Mouse (Mus musculus): ENCODE data around the gene Pop7. TPM values are rescaled to one million over a fixed set of nuclear protein-coding genes. Genes with fewer than 3 reads are reported as not detected.

Gene Pop7
- polyA plus RNA-seq, 1 experiment from 2014 or later, result 55.1 TPM

DNA sequence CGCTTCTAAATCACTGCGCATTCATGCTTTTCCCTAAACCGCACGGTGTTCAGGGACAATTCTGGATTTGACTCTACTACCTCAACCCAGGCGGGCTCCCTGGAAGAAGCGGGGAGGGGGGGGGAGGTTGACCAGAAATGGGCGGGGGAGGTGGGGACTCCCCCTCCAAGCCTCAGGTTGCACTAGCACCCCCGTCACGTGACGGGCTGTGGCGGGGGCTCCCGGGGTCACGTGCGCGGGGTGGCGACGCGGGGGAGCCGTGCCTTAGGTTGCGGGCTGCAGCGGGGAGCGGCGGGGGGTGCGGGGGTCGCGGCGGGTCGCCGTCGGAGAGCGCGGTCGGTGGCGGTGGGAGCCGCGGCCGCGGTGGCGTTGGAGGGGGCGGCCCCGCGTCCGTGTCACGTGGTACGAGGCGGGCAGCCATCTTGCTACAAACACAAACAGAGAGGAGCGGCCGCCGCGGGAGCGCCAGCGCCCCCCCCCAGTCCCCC, 7.7 kb upstream of the Pop7 start:
- Histone ChIP-seq H3K27me3 (ENCODE audit: insufficient read depth, low read length) (no peaks in the 10 kb centered on the region), H3K9me3 (replicated peaks; ENCODE audit: low read length) (no peaks in the 10 kb centered on the region), H3K4me1 (replicated peaks; ENCODE audit: insufficient read depth, low read length) (peaks cover 7% of the 10 kb centered on the region; the same call in 1 of the 2 replicates), H3K36me3 (ENCODE audit: insufficient read depth, low read length) (no peaks in the 10 kb centered on the region), H3K9ac (ENCODE audit: low read depth, low read length) (peak overlapping the region; percentile 100), H3K4me3 (replicated peaks; ENCODE audit: low read depth, low read length) (peak overlapping the region; percentile 98), H3K4me2 (ENCODE audit: low read length) (peak overlapping the region; percentile 94), H3K27ac (peak overlapping the region; percentile 93)
- no peak for TF ChIP-seq CTCF (IDR thresholded peaks at IDR 0.05; ENCODE audit: low read depth)
- DNase-seq (ENCODE audit: low spot score), result peak; percentile 86
- peak; percentile 74 for ATAC-seq (replicated peaks; ENCODE audit: low FRiP score, low read depth)
- WGBS, result 2% methylated on average over 39 of the region's 52 CpGs

DNA sequence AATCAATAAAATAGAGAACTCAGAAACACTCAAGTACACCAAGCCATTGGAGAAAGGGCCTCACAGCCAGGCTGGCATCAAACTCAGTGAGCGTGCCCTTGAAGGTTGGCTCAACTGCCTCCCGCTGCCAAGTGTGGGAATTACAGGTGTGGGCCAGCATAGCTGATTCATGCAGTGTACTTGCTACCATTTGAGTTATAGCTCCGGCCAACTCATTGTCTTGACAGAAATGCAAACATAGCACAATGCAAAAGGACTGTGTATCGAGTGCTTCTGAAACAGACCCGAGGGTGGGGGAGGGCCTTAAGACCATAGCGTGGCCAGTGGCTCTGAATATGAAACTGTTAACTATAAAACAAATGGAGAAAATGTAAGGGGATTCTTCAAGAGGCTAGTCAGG, 1.7 kb upstream of the Pop7 start:
- no peaks in the 10 kb centered on the region for H3K9me3 ChIP-seq (replicated peaks; ENCODE audit: low read length)
- no peak overlapping the region for H3K4me2 ChIP-seq (ENCODE audit: low read length)
- ATAC-seq (replicated peaks; ENCODE audit: low FRiP score, low read depth) (no peak), DNase-seq (ENCODE audit: low spot score) (no peak)
- TF ChIP-seq CTCF (IDR thresholded peaks at IDR 0.05; ENCODE audit: low read depth), result peak; percentile 36; the same call in 1 of the 2 replicates
- no peak overlapping the region for H3K27ac ChIP-seq
- no peaks in the 10 kb centered on the region for H3K27me3 ChIP-seq (ENCODE audit: insufficient read depth, low read length)
- H3K4me1 ChIP-seq (replicated peaks; ENCODE audit: insufficient read depth, low read length), result peaks cover 10% of the 10 kb centered on the region; the same call in 1 of the 2 replicates
- WGBS, result 76% methylated on average over 6 of the region's 6 CpGs
- H3K4me3 ChIP-seq (replicated peaks; ENCODE audit: low read depth, low read length), result no peak overlapping the region
- H3K36me3 ChIP-seq (ENCODE audit: insufficient read depth, low read length), result no peaks in the 10 kb centered on the region
- H3K9ac ChIP-seq (ENCODE audit: low read depth, low read length), result no peak overlapping the region

DNA sequence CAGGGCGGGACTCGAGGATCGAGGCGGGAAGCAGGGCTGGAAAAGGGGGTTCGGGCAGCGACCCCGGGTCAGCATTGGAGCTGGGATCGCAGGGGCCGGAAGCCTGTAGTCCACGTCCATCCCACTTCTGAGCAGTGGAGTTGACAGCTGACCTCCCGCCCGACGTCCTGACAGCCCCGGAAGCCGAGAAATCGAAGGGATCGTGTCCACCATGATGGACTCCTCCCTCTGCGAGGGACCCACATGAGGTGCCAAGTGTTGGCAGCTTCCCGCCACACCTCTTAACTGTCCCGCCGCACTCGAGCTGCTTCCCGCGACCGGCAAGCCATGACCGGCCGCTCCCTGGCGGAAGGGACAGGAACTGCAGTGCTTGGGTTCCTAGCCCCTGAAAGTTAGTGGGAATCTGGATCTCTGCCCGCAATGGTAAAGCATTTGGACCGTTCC, 371 bp upstream of the Pop7 start:
- Histone ChIP-seq H3K4me2 (ENCODE audit: low read length) (peak overlapping the region; percentile 56), H3K27ac (peak overlapping the region; percentile 95), H3K27me3 (ENCODE audit: insufficient read depth, low read length) (no peaks in the 10 kb centered on the region), H3K9me3 (replicated peaks; ENCODE audit: low read length) (no peaks in the 10 kb centered on the region), H3K9ac (ENCODE audit: low read depth, low read length) (peak overlapping the region; percentile 49), H3K4me3 (replicated peaks; ENCODE audit: low read depth, low read length) (peak overlapping the region; percentile 51), H3K4me1 (replicated peaks; ENCODE audit: insufficient read depth, low read length) (peaks cover 10% of the 10 kb centered on the region; the same call in 1 of the 2 replicates), H3K36me3 (ENCODE audit: insufficient read depth, low read length) (no peaks in the 10 kb centered on the region)
- peak; percentile 97 for DNase-seq (ENCODE audit: low spot score)
- under 1% methylated on average over 30 of the region's 30 CpGs for WGBS
- peak; percentile 88 for ATAC-seq (replicated peaks; ENCODE audit: low FRiP score, low read depth)
- TF ChIP-seq CTCF (IDR thresholded peaks at IDR 0.05; ENCODE audit: low read depth), result peak; percentile 94

DNA sequence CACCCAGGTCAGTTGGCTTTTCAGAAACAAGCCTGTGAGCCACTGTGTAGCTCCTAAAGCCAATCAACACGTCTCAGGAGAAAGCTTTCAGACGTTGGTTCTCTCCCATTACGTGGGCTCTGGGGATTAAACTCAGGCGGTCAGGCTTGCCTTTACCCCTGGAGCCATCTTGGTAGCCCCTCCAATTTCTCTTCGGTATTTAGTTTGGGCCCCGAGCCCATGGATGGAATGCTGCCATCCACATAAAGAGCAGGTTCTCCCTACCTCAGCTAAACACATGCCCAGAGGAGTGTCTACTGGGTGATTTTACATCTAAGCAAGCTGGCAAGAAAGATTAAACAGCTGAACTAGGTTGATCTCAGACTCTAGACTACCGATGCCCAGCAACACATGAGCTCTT, 2.1 kb downstream of the Pop7 start:
- no peak overlapping the region for H3K9ac ChIP-seq (ENCODE audit: low read depth, low read length)
- H3K27ac ChIP-seq, result no peak overlapping the region
- ATAC-seq (replicated peaks; ENCODE audit: low FRiP score, low read depth) (no peak), DNase-seq (ENCODE audit: low spot score) (no peak)
- no peak overlapping the region for H3K4me2 ChIP-seq (ENCODE audit: low read length)
- no peak for TF ChIP-seq CTCF (IDR thresholded peaks at IDR 0.05; ENCODE audit: low read depth)
- no peak overlapping the region for H3K4me3 ChIP-seq (replicated peaks; ENCODE audit: low read depth, low read length)
- no peaks in the 10 kb centered on the region for H3K36me3 ChIP-seq (ENCODE audit: insufficient read depth, low read length)
- no peaks in the 10 kb centered on the region for H3K9me3 ChIP-seq (replicated peaks; ENCODE audit: low read length)
- 88% methylated on average over 7 of the region's 7 CpGs for WGBS
- peaks cover 10% of the 10 kb centered on the region; the same call in 1 of the 2 replicates for H3K4me1 ChIP-seq (replicated peaks; ENCODE audit: insufficient read depth, low read length)
- H3K27me3 ChIP-seq (ENCODE audit: insufficient read depth, low read length), result no peaks in the 10 kb centered on the region

DNA sequence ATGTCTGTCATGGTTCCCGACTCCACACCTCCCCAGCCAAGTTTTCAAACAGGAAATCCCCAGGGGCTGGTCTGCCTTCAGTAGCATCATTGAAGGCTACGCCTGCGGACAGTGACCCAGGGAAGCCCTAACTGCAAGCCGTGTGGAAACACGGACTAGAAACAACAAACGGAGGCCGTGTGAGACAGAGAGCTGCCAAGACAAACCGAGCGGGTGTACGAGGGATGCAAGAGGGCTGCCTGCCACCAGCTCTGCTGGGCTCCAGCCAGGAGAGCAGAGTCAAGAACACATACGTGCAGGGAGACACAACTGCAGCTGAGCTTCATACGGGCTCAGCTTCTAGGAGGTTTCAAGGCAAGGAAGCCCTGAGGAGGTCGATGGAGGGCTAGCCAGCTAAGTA, 8.5 kb downstream of the Pop7 start:
- Histone ChIP-seq H3K9ac (ENCODE audit: low read depth, low read length) (peak overlapping the region; percentile 8; the same call in 1 of the 2 replicates), H3K9me3 (replicated peaks; ENCODE audit: low read length) (no peaks in the 10 kb centered on the region), H3K36me3 (ENCODE audit: insufficient read depth, low read length) (no peaks in the 10 kb centered on the region), H3K4me2 (ENCODE audit: low read length) (no peak overlapping the region), H3K4me3 (replicated peaks; ENCODE audit: low read depth, low read length) (no peak overlapping the region), H3K27ac (no peak overlapping the region), H3K27me3 (ENCODE audit: insufficient read depth, low read length) (no peaks in the 10 kb centered on the region), H3K4me1 (replicated peaks; ENCODE audit: insufficient read depth, low read length) (no peaks in the 10 kb centered on the region)
- 38% methylated on average over 13 of the region's 13 CpGs for WGBS
- ATAC-seq (replicated peaks; ENCODE audit: low FRiP score, low read depth), result no peak
- TF ChIP-seq CTCF (IDR thresholded peaks at IDR 0.05; ENCODE audit: low read depth), result no peak
- DNase-seq (ENCODE audit: low spot score), result no peak

DNA sequence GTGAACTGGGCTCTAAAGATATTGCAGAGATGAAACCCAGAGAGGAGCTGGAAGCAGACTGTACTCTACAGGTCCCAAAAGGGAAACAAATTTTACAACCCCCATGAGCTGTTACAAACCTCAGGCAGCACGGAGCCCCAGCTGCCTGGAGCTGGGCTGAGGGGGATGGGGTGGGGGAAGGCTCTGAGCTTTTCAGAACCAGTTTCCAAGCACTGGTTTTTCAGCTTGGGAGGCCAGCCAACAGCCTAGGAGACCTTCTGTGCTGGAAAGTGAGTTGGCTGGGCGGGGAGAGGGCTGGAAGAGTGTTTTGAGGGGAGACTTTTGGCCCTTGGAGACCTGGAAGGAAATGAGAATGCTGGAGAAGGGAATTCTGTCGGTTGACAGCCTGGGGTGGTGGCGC, 10.8 kb downstream of the Pop7 start:
- Histone ChIP-seq H3K36me3 (ENCODE audit: insufficient read depth, low read length) (no peaks in the 10 kb centered on the region), H3K4me3 (replicated peaks; ENCODE audit: low read depth, low read length) (no peak overlapping the region), H3K9me3 (replicated peaks; ENCODE audit: low read length) (no peaks in the 10 kb centered on the region), H3K9ac (ENCODE audit: low read depth, low read length) (no peak overlapping the region), H3K4me1 (replicated peaks; ENCODE audit: insufficient read depth, low read length) (no peaks in the 10 kb centered on the region), H3K4me2 (ENCODE audit: low read length) (no peak overlapping the region), H3K27ac (no peak overlapping the region), H3K27me3 (ENCODE audit: insufficient read depth, low read length) (no peaks in the 10 kb centered on the region)
- TF ChIP-seq CTCF (IDR thresholded peaks at IDR 0.05; ENCODE audit: low read depth), result no peak
- no peak for ATAC-seq (replicated peaks; ENCODE audit: low FRiP score, low read depth)
- 34% methylated on average over 4 of the region's 4 CpGs for WGBS
- peak; percentile 42 for DNase-seq (ENCODE audit: low spot score)

DNA sequence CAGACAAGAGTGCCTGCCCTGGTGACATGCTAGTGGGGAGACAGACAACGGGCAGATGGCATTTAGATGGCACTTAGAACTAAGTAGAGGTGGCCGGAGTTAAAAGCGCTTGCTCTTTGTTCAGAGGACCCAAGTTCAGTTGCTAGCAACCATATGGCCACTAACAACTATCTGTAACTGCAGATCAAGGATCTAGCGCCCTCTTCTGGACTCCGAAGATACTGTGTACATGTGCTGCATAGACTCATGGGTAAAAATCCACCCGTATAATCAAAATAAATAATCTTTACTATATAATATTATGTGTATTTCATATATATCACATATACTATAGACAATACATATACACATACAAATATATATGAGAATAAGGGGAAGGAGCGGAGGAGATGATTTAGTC, 14.7 kb downstream of the Pop7 start:
- Histone ChIP-seq H3K9ac (ENCODE audit: low read depth, low read length) (no peak overlapping the region), H3K27ac (no peak overlapping the region), H3K4me2 (ENCODE audit: low read length) (no peak overlapping the region), H3K4me1 (replicated peaks; ENCODE audit: insufficient read depth, low read length) (no peaks in the 10 kb centered on the region), H3K36me3 (ENCODE audit: insufficient read depth, low read length) (no peaks in the 10 kb centered on the region), H3K27me3 (ENCODE audit: insufficient read depth, low read length) (peaks cover 8% of the 10 kb centered on the region; the same call in 1 of the 2 replicates), H3K4me3 (replicated peaks; ENCODE audit: low read depth, low read length) (no peak overlapping the region), H3K9me3 (replicated peaks; ENCODE audit: low read length) (no peaks in the 10 kb centered on the region)
- TF ChIP-seq CTCF (IDR thresholded peaks at IDR 0.05; ENCODE audit: low read depth), result peak; percentile 25; the same call in 1 of the 2 replicates
- DNase-seq (ENCODE audit: low spot score) (no peak), ATAC-seq (replicated peaks; ENCODE audit: low FRiP score, low read depth) (no peak)
- WGBS, result 85% methylated on average over 7 of the region's 7 CpGs
